Mouse (Mus musculus) liver, embryonic 13.5 days (tissue): ENCODE results near the gene Cped1. TPM values are rescaled to one million over a fixed set of nuclear protein-coding genes. Genes with fewer than 3 reads are reported as not detected.

Experiments
- ATAC-seq: fragments of 200-750 bp; cut with Nextera tagmentation; 2 replicates; pipeline ENCODE4 v1.8.0; 2017; ENCODE audit warnings: low read depth, mild to moderate bottlenecking, moderate number of reproducible peaks, moderate library complexity
- DNase-seq: peaks from one replicate; pipeline ENCODE4 v3.0.0; 2022
- H3K27ac ChIP-seq: fragments of 300-500 bp; sonication (generic); 2 replicates; pipeline ENCODE4 v1.5.1; 2015; ENCODE audit warnings: moderate library complexity, mild to moderate bottlenecking, inconsistent platforms
- H3K27me3 ChIP-seq: fragments of 300-500 bp; sonication (generic); 2 replicates; pipeline ENCODE4 v1.6.1; 2015; ENCODE audit warnings: mild to moderate bottlenecking, inconsistent platforms
- H3K36me3 ChIP-seq: fragments of 300-500 bp; sonication (generic); 2 replicates; pipeline ENCODE4 v1.6.1; 2015; ENCODE audit warnings: mild to moderate bottlenecking, inconsistent platforms
- H3K4me1 ChIP-seq: fragments of 300-500 bp; sonication (generic); replicated peaks from 2 replicates; pipeline ENCODE4 v1.6.1; 2015; ENCODE audit warnings: inconsistent platforms
- H3K4me2 ChIP-seq: fragments of 300-500 bp; sonication (generic); 2 replicates; pipeline ENCODE4 v1.6.1; 2015; ENCODE audit warnings: inconsistent platforms, mild to moderate bottlenecking, moderate library complexity
- H3K4me3 ChIP-seq: fragments of 300-500 bp; sonication (generic); replicated peaks from 2 replicates; pipeline ENCODE4 v1.5.1; 2015; ENCODE audit warnings: mild to moderate bottlenecking, inconsistent platforms
- H3K9ac ChIP-seq: fragments of 300-500 bp; sonication (generic); 2 replicates; pipeline ENCODE4 v1.6.1; 2015; ENCODE audit warnings: mild to moderate bottlenecking, inconsistent platforms
- H3K9me3 ChIP-seq: fragments of 300-500 bp; sonication (generic); replicated peaks from 2 replicates; pipeline ENCODE4 v1.6.1; 2016; ENCODE audit warnings: inconsistent platforms
- WGBS: fragments of 180-500 bp; shearing (Covaris S2); methylation state at CpG from one replicate; pipeline ENCODE4 v1.1.7; 2015; ENCODE audit not compliant: insufficient replicate concordance; 5-methylcytosine and 5-hydroxymethylcytosine counted together
- polyA plus RNA-seq: library from polyadenylated mRNA; unstranded; fragments of >200 nt; fragmentation: Nextera tagmentation; extraction: Ambion mirVana; gene quantifications from 2 replicates; pipeline ENCODE4 v1.2.1, GENCODE M21; 2015

Gene Cped1
- polyA plus RNA-seq, 1 experiment from 2014 or later = 2.2 TPM

DNA sequence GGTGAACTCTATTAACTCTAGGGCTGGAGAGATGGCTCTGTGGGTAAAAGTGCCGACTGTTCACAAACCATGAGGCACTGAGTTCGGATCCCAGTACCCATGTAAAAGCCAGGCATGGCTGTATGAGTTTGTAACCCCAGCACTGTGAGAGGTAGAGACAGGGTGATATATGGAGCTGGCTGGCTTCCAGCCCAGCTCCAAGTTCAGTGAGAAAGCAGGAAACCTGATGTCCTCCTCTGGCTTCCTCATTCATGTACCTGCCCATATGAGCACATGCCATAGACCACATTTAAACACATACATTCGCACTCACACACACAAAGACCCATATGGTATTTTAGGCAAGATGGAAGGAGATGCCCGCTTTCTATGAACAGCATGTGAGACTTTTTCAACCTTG, 296.7 kb downstream of the Cped1 start:
- no peak for DNase-seq
- H3K36me3 ChIP-seq = no peaks in the 10 kb centered on the region
- H3K9me3 ChIP-seq = no peaks in the 10 kb centered on the region
- WGBS = 64% methylated on average over 4 of the region's 4 CpGs
- H3K4me1 ChIP-seq = no peaks in the 10 kb centered on the region
- H3K27ac ChIP-seq = no peak overlapping the region
- H3K4me3 ChIP-seq = no peak overlapping the region
- H3K9ac ChIP-seq = no peak overlapping the region
- H3K27me3 ChIP-seq = peaks cover 9% of the 10 kb centered on the region
- no peak for ATAC-seq
- H3K4me2 ChIP-seq = no peak overlapping the region

DNA sequence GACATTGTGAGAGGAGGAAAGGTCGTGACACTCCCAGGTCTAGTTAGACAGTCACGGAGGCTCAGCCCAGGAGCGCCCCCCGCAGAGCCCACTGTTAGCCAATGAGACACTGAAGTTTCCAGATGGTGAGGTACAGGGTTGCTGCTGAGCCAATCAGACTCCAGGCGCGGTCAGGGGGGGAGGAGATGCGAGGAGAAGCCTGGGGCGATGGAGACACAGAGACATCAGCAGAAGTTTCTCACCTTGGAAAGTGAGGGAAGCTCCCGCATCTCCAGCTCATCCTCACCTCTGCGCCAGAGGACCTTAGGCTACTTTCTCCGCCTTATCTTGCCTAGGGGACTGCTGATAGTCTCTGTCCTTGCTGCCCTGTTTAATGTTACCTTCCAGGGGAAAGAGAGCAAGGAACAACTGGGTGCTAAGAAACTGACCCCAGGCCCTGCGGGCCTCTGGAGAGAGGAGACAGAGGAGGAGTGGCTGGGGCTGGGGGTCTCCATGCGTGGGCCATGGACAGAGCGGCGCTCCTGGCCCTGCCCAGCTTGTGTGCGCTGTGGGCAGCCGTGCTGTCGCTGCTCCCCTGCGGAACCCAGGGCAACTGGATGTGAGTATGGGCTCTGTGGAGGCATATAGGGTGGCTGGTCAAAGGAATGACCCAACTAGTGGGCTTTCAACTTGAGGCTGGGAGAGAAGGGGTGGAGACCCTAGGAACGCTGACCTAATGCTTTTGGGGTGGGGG, 302.5 kb downstream of the Cped1 start, which contains the start of gene Wnt16:
Wnt16 (plus strand) TSS at position 224 of the 733 bp plus-strand sequence.
- H3K27ac ChIP-seq = no peak within 1 kb of the TSS
- H3K9ac ChIP-seq = no peak within 1 kb of the TSS
- H3K4me2 ChIP-seq = peak within 1 kb of the TSS; percentile 49
- ATAC-seq = 0 out of 2 replicates have a peak, but pooled peaks have one; percentile 10
- no peak for DNase-seq
- whole genome bisulfite sequencing = 2% methylated on average over 20 of the region's 20 CpGs
- H3K4me1 ChIP-seq = peaks cover 4% of the 10 kb centered on the region; the same call in 1 of the 2 replicates
- peaks cover 46% of the 10 kb centered on the region for H3K27me3 ChIP-seq
- no peaks in the 10 kb centered on the region for H3K36me3 ChIP-seq
- H3K9me3 ChIP-seq = no peaks in the 10 kb centered on the region
- peak within 1 kb of the TSS; percentile 30 for H3K4me3 ChIP-seq

DNA sequence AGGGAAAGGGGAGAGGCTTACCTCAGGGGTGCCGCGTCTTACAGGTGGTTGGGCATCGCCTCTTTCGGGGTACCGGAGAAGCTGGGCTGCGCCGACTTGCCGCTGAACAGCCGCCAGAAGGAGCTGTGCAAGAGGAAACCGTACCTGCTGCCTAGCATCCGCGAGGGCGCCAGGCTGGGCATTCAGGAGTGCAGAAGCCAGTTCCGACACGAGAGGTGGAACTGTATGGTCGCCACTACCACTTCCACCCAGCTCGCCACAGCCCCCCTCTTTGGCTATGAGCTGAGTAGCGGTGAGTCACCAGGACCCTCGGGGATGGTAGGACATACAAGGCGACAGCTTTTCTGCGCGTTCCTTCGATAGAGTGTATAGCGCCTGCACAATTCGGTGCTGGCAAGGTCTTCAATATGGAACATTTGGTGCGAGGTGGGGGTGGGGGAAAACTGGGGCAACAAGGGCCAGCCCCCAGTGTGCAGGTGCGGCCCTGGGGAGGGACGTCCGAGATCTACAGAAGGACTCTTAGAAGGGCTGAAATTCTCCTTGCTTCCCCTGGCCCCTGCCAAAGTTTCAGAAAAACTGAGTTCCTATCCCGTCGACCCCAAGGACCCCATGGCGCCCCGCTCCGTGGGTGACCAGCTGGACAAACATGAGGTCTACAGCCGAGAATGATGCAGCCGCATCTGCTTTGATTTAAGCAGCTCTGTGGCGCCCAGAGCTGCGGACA, 303.2 kb downstream of the Cped1 start:
- Histone ChIP-seq H3K4me3 (peak overlapping the region; percentile 30), H3K27ac (no peak overlapping the region), H3K4me2 (peak overlapping the region; percentile 49), H3K9ac (no peak overlapping the region), H3K4me1 (peaks cover 4% of the 10 kb centered on the region; the same call in 1 of the 2 replicates), H3K36me3 (no peaks in the 10 kb centered on the region), H3K27me3 (peaks cover 46% of the 10 kb centered on the region), H3K9me3 (no peaks in the 10 kb centered on the region)
- DNase-seq (no peak), ATAC-seq (no peak)
- WGBS = 2% methylated on average over 38 of the region's 38 CpGs

DNA sequence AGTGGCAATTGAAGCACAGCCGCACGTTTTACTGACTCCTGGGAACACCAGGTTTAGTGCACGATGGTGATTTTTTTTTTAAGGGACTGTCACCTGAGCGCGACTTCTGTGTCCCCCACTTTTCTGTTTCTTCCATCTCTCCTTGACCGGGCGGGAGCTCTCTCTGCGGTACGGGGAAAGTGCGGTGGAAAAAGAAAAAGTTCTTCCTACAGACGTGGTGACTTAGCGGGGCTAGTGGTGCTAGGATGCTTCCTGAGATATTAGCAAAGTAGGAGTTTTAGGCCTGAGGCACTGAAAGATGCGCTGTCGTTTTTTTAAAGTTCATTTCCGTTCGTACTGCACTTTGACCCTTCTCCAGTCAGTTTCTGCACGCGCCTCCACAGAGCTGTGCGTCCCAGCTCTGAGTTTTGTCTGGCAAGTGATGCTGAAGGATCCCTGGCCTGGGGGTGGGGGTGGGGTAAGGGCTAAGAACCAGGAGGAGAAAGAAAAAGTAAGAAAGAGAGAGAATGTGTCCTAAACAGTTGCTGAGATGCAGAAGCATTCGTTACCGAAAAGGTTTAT, 303.8 kb downstream of the Cped1 start:
- peak overlapping the region; percentile 49 for H3K4me2 ChIP-seq
- no peaks in the 10 kb centered on the region for H3K36me3 ChIP-seq
- peaks cover 46% of the 10 kb centered on the region for H3K27me3 ChIP-seq
- H3K27ac ChIP-seq = no peak overlapping the region
- H3K9ac ChIP-seq = no peak overlapping the region
- H3K4me3 ChIP-seq = peak overlapping the region; percentile 30
- H3K9me3 ChIP-seq = no peaks in the 10 kb centered on the region
- 4% methylated on average over 21 of the region's 21 CpGs for WGBS
- peaks cover 4% of the 10 kb centered on the region; the same call in 1 of the 2 replicates for H3K4me1 ChIP-seq
- no peak for ATAC-seq
- DNase-seq = no peak

DNA sequence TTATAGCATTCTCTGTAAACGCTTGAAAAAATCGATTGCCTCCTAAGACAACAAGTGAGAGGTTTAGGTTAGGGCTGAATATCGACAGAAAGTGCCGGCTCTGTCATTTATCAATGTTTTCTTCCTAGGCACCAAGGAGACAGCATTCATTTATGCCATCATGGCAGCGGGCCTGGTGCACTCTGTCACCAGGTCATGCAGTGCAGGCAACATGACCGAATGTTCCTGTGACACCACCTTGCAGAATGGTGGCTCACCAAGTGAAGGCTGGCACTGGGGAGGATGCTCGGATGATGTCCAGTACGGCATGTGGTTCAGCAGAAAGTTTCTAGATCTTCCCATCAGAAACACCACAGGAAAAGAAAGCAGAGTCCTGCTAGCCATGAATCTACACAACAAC, 305.1 kb downstream of the Cped1 start:
- Histone ChIP-seq H3K4me1 (peaks cover 6% of the 10 kb centered on the region; the same call in 1 of the 2 replicates), H3K4me2 (no peak overlapping the region), H3K36me3 (no peaks in the 10 kb centered on the region), H3K9me3 (no peaks in the 10 kb centered on the region), H3K9ac (no peak overlapping the region), H3K27ac (no peak overlapping the region), H3K27me3 (peaks cover 46% of the 10 kb centered on the region), H3K4me3 (no peak overlapping the region)
- 62% methylated on average over 8 of the region's 8 CpGs for WGBS
- ATAC-seq (no peak), DNase-seq (no peak)

DNA sequence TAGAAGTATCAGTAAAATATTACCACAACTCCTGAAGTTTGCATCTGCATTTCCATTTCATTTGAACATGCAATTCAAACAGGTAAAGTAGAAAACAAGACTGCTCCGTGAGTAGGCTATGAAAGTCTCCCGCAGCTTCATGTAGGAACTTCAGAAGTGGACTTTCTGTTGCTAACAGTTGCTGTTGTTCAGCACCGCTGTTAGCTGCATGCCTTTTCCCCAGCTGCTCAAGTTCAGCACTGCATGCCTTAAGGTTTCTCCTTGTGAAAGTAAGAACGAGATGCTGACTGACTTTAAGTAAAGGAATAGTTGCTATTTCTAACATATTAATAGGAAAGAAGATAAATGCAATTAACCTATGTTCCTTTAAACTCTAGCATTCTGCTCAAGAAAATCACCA, 306.3 kb downstream of the Cped1 start:
- Histone ChIP-seq H3K9ac (no peak overlapping the region), H3K27ac (no peak overlapping the region), H3K27me3 (peaks cover 41% of the 10 kb centered on the region), H3K9me3 (no peaks in the 10 kb centered on the region), H3K4me3 (no peak overlapping the region), H3K4me1 (peaks cover 6% of the 10 kb centered on the region; the same call in 1 of the 2 replicates), H3K4me2 (no peak overlapping the region), H3K36me3 (no peaks in the 10 kb centered on the region)
- no peak for DNase-seq
- ATAC-seq = no peak
- 41% methylated on average over 4 of the region's 4 CpGs for WGBS

DNA sequence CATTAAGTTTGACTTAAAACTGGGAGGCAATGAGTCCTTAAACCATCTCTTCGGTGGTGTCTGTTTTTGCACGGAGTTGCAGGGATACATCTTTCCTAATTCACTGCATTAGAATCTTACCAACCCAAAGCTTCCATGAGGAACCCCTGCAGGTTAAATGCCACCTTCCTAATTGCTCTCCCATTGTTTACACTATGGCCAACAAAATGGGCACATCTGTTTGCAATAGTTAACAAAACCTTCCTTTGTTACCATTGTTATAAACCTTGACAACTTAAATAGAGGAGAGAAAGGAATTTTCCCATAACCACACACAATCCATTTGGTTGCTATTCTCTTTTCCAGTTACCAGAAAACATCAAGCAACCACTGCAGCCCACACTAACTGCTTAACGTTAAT, 308.2 kb downstream of the Cped1 start:
- Histone ChIP-seq H3K36me3 (no peaks in the 10 kb centered on the region), H3K9me3 (no peaks in the 10 kb centered on the region), H3K27me3 (peaks cover 22% of the 10 kb centered on the region), H3K27ac (no peak overlapping the region), H3K4me3 (no peak overlapping the region), H3K4me2 (no peak overlapping the region), H3K9ac (no peak overlapping the region), H3K4me1 (peaks cover 2% of the 10 kb centered on the region; the same call in 1 of the 2 replicates)
- DNase-seq = no peak
- ATAC-seq = no peak
- 52% methylated on average over 3 of the region's 3 CpGs for WGBS

DNA sequence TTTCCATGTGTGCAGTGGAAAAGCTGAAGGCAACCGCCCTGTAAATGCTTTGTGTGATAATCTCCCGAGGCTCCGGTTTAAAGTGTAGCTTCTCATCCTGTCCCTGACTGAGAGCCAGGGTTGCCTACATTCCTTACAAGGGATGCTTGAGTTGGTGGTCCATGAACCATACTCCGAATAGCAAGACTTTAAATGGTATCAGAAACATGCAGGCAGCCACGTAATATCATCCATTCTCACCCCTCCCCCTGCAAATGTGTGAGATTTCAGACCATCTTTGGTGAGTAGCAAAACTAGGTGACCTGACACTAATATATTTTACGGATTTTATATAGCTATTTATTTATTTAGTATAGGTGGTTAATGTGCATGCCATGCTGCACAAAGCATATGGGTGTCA, 311.3 kb downstream of the Cped1 start:
- WGBS = 76% methylated on average over 6 of the region's 6 CpGs
- H3K9ac ChIP-seq = no peak overlapping the region
- H3K4me3 ChIP-seq = no peak overlapping the region
- H3K27ac ChIP-seq = no peak overlapping the region
- H3K4me2 ChIP-seq = no peak overlapping the region
- DNase-seq = no peak
- 0 out of 2 replicates have a peak, but pooled peaks cover 2% of the 10 kb centered on the region for H3K4me1 ChIP-seq
- H3K36me3 ChIP-seq = no peaks in the 10 kb centered on the region
- peaks cover 1% of the 10 kb centered on the region; the same call in 1 of the 2 replicates for H3K27me3 ChIP-seq
- ATAC-seq = no peak
- no peaks in the 10 kb centered on the region for H3K9me3 ChIP-seq

DNA sequence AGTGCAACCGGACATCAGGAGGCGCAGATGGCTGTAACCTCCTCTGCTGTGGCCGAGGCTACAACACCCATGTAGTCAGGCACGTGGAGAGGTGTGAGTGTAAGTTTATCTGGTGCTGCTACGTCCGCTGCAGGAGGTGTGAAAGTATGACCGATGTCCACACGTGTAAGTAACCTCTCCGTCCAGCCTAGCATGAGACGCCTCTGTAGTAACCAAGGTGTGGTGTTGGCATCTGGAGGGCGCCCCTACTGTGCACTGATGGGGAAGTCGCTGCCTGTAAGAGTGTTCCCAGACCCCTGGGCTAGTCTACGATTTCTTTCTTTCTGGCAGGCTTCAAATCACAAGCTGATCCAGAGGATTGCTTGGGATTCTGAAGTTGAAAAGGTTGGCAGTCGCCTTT, 312.3 kb downstream of the Cped1 start:
- Histone ChIP-seq H3K27ac (no peak overlapping the region), H3K9ac (no peak overlapping the region), H3K27me3 (no peaks in the 10 kb centered on the region), H3K9me3 (no peaks in the 10 kb centered on the region), H3K36me3 (no peaks in the 10 kb centered on the region), H3K4me1 (0 out of 2 replicates have a peak, but pooled peaks cover 2% of the 10 kb centered on the region), H3K4me3 (no peak overlapping the region), H3K4me2 (no peak overlapping the region)
- DNase-seq = no peak
- no peak for ATAC-seq
- 51% methylated on average over 14 of the region's 14 CpGs for WGBS
